Mouse (Mus musculus): ENCODE measurements at regions not wholly inside any gene's neighbourhood (a gene's known extent, or its start where the extent isn't known, plus 50 kb on each side); places are given as distances from the start of the nearest gene placed in this dataset.
A peak's percentile ranks its signal among the peaks of the same experiment; 100 is the strongest.

GRCm38 (mm10) chr4:48771836-48772235 lies 108.5 kb downstream of the Cavin4 start:
- H3K27ac ChIP-seq, result no peak overlapping the region
- ATAC-seq (ENCODE audit: borderline replicate concordance, extremely low read depth, low FRiP score, low TSS enrichment), result no peak
- no peaks in the 10 kb centered on the region for H3K36me3 ChIP-seq
- H3K27me3 ChIP-seq, result no peaks in the 10 kb centered on the region
- WGBS, result 54% methylated on average over 8 of the region's 8 CpGs
- no peak overlapping the region for H3K4me3 ChIP-seq
- no peaks in the 10 kb centered on the region for H3K9me3 ChIP-seq
- peaks cover 3% of the 10 kb centered on the region; the same call in 1 of the 2 replicates for H3K4me1 ChIP-seq
- H3K4me2 ChIP-seq, result no peak overlapping the region
- H3K9ac ChIP-seq, result no peak overlapping the region

GRCm38 (mm10) chr4:48779202-48779905 lies 116.0 kb downstream of the Cavin4 start:
- Histone ChIP-seq H3K27me3 (no peaks in the 10 kb centered on the region), H3K9me3 (no peaks in the 10 kb centered on the region), H3K4me1 (no peaks in the 10 kb centered on the region), H3K27ac (no peak overlapping the region), H3K4me3 (no peak overlapping the region), H3K36me3 (no peaks in the 10 kb centered on the region), H3K9ac (no peak overlapping the region), H3K4me2 (no peak overlapping the region)
- 73% methylated on average over 12 of the region's 12 CpGs for WGBS
- ATAC-seq (ENCODE audit: borderline replicate concordance, extremely low read depth, low FRiP score, low TSS enrichment), result no peak

DNA sequence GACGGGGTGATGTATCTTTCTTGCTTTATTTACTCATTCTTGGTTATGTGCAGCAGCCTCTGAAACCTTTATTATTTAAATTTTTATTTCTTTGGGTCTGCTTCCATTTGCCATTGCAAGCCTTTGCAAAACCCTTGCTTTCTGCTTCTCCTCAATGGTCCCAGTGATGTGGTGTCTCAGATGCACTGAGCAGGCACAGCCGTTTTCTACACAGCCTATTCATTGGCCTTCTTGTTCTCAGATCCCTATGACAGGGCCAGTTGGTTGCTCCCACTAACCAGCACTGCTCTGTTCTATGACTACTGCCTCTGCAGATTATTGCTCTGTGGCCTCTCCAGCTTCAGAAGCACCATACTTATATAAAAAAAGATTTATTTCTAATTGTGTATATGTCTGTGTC lies 116.6 kb downstream of the Cavin4 start:
- WGBS, result 82% methylated on average over 2 of the region's 2 CpGs

GRCm38 (mm10) chr4:48781099-48781498 lies 117.8 kb downstream of the Cavin4 start:
- WGBS, result 71% methylated on average over 4 of the region's 4 CpGs
- Histone ChIP-seq H3K27ac (no peak overlapping the region), H3K27me3 (no peaks in the 10 kb centered on the region), H3K36me3 (no peaks in the 10 kb centered on the region), H3K9me3 (no peaks in the 10 kb centered on the region), H3K4me1 (no peaks in the 10 kb centered on the region), H3K4me3 (no peak overlapping the region), H3K9ac (no peak overlapping the region), H3K4me2 (no peak overlapping the region)
- no peak for ATAC-seq (ENCODE audit: borderline replicate concordance, extremely low read depth, low FRiP score, low TSS enrichment)

More for the DNA sequence above, 116.6 kb downstream of the Cavin4 start:
- Histone ChIP-seq H3K9me3 (no peaks in the 10 kb centered on the region), H3K4me1 (no peaks in the 10 kb centered on the region), H3K36me3 (no peaks in the 10 kb centered on the region), H3K27ac (no peak overlapping the region), H3K4me2 (no peak overlapping the region), H3K27me3 (no peaks in the 10 kb centered on the region), H3K4me3 (no peak overlapping the region), H3K9ac (no peak overlapping the region)
- ATAC-seq (ENCODE audit: borderline replicate concordance, extremely low read depth, low FRiP score, low TSS enrichment), result no peak

- Histone ChIP-seq H3K4me1 (no peaks in the 10 kb centered on the region), H3K27ac (no peak overlapping the region), H3K4me3 (no peak overlapping the region), H3K4me2 (no peak overlapping the region), H3K36me3 (no peaks in the 10 kb centered on the region), H3K9ac (no peak overlapping the region), H3K27me3 (no peaks in the 10 kb centered on the region), H3K9me3 (no peaks in the 10 kb centered on the region)
- 74% methylated on average over 3 of the region's 3 CpGs for WGBS
- ATAC-seq (ENCODE audit: borderline replicate concordance, extremely low read depth, low FRiP score, low TSS enrichment), result no peak
Observed at GRCm38 (mm10) chr4:48782686-48783085, 119.4 kb downstream of the Cavin4 start.

GRCm38 (mm10) chr4:48791096-48791495 lies 127.8 kb downstream of the Cavin4 start:
- no peak for ATAC-seq (ENCODE audit: borderline replicate concordance, extremely low read depth, low FRiP score, low TSS enrichment)
- H3K9me3 ChIP-seq, result no peaks in the 10 kb centered on the region
- H3K27ac ChIP-seq, result no peak overlapping the region
- 79% methylated on average over 4 of the region's 4 CpGs for WGBS
- no peaks in the 10 kb centered on the region for H3K36me3 ChIP-seq
- no peak overlapping the region for H3K4me3 ChIP-seq
- no peak overlapping the region for H3K9ac ChIP-seq
- H3K27me3 ChIP-seq, result no peaks in the 10 kb centered on the region
- H3K4me1 ChIP-seq, result no peaks in the 10 kb centered on the region
- H3K4me2 ChIP-seq, result no peak overlapping the region

DNA sequence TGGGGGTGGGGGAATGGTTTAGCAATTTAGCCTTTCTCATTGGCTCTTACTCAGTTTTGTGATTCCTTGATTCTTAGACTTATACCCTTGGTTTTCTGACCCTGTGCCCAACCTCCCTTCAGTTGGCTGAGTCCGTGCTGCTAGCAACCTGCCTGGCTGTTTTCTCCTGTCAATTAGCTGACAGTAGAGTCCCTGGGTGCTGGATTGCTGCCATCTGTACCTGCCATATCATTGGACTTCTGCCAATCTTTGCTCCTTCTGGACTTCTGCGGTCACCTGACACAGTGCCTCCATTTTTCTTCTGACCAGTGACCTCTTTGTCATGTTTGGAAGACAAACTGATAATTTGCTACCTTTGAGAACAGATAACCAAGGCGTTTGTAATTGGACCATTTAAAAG lies 140.5 kb downstream of the Cavin4 start:
- no peak overlapping the region for H3K9ac ChIP-seq
- 47% methylated on average over 3 of the region's 3 CpGs for WGBS
- no peaks in the 10 kb centered on the region for H3K27me3 ChIP-seq
- H3K27ac ChIP-seq, result no peak overlapping the region
- H3K36me3 ChIP-seq, result no peaks in the 10 kb centered on the region
- no peaks in the 10 kb centered on the region for H3K9me3 ChIP-seq
- no peak overlapping the region for H3K4me3 ChIP-seq
- H3K4me1 ChIP-seq, result no peaks in the 10 kb centered on the region
- ATAC-seq (ENCODE audit: borderline replicate concordance, extremely low read depth, low FRiP score, low TSS enrichment), result no peak
- H3K4me2 ChIP-seq, result no peak overlapping the region

DNA sequence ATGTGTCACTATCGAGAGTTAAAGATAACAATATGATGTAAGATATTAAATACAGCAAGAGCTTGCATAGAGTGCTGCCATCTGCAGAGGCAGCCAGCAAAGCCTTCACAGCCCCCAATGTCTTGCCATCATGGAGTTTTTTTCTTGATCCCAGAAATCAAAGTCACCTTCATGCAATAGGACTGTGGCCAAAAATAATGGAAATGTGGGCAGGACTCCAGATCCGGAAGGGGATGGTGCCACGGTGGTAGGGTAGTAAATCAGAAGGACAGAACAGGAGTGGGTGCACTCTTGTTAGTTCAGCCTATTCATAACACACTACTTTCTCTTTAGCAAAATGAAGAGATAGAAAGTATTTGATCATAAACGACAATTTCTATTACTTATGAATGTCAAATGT lies 145.3 kb downstream of the Cavin4 start:
- Histone ChIP-seq H3K4me1 (no peaks in the 10 kb centered on the region), H3K4me2 (no peak overlapping the region), H3K9me3 (no peaks in the 10 kb centered on the region), H3K27me3 (no peaks in the 10 kb centered on the region), H3K27ac (no peak overlapping the region), H3K4me3 (no peak overlapping the region), H3K36me3 (no peaks in the 10 kb centered on the region), H3K9ac (no peak overlapping the region)
- no peak for ATAC-seq (ENCODE audit: borderline replicate concordance, extremely low read depth, low FRiP score, low TSS enrichment)
- WGBS, result 75% methylated on average over 4 of the region's 4 CpGs

GRCm38 (mm10) chr4:48833718-48834117 lies 170.4 kb downstream of the Cavin4 start:
- no peaks in the 10 kb centered on the region for H3K36me3 ChIP-seq
- no peak overlapping the region for H3K4me3 ChIP-seq
- no peak overlapping the region for H3K27ac ChIP-seq
- H3K4me1 ChIP-seq, result no peaks in the 10 kb centered on the region
- no peaks in the 10 kb centered on the region for H3K27me3 ChIP-seq
- no peak overlapping the region for H3K4me2 ChIP-seq
- ATAC-seq (ENCODE audit: borderline replicate concordance, extremely low read depth, low FRiP score, low TSS enrichment), result no peak
- no peak overlapping the region for H3K9ac ChIP-seq
- 52% methylated on average over 2 of the region's 2 CpGs for WGBS
- no peaks in the 10 kb centered on the region for H3K9me3 ChIP-seq

GRCm38 (mm10) chr4:48842777-48843214 lies 179.5 kb downstream of the Cavin4 start:
- Histone ChIP-seq H3K36me3 (no peaks in the 10 kb centered on the region), H3K27ac (no peak overlapping the region), H3K4me1 (no peaks in the 10 kb centered on the region), H3K27me3 (no peaks in the 10 kb centered on the region), H3K9me3 (no peaks in the 10 kb centered on the region), H3K4me3 (no peak overlapping the region), H3K4me2 (no peak overlapping the region), H3K9ac (no peak overlapping the region)
- WGBS, result 60% methylated on average over 2 of the region's 2 CpGs
- ATAC-seq (ENCODE audit: borderline replicate concordance, extremely low read depth, low FRiP score, low TSS enrichment), result peak; percentile 14; the same call in 1 of the 2 replicates

GRCm38 (mm10) chr4:48871105-48871504 lies 188.0 kb upstream of the Plppr1 start:
- Histone ChIP-seq H3K4me2 (no peak overlapping the region), H3K4me3 (no peak overlapping the region), H3K27me3 (no peaks in the 10 kb centered on the region), H3K4me1 (no peaks in the 10 kb centered on the region), H3K9me3 (no peaks in the 10 kb centered on the region), H3K27ac (no peak overlapping the region), H3K36me3 (no peaks in the 10 kb centered on the region), H3K9ac (no peak overlapping the region)
- 83% methylated on average over 2 of the region's 2 CpGs for WGBS
- ATAC-seq (ENCODE audit: borderline replicate concordance, extremely low read depth, low FRiP score, low TSS enrichment), result no peak

DNA sequence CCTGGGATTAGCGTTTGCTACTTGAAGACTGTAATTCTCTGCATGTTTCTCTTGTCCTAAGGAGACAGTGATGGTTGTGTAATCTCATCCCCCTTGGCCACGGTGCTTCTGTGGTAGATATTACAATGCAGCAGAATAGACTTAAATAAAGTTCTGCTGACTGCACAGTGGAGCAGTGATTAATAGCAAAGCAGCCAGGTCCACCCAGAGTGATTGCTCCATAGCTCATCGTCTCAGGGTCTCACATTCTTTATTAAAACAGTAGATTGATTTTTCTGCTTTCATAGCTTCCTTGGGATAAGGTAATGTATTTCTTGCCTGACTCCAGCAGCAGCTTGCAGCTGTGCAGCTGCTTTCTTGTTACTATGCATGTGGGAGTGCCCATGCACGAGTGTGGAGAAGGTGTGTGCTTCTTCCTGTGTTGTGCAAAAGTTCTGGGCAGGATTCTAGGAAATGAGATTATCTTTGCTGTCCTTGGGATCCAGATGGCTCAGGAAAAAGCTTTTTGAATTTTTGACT lies 169.9 kb upstream of the Plppr1 start:
- Histone ChIP-seq H3K36me3 (no peaks in the 10 kb centered on the region), H3K9ac (no peak overlapping the region), H3K9me3 (no peaks in the 10 kb centered on the region), H3K4me2 (no peak overlapping the region), H3K27ac (no peak overlapping the region), H3K27me3 (no peaks in the 10 kb centered on the region), H3K4me1 (no peaks in the 10 kb centered on the region), H3K4me3 (no peak overlapping the region)
- ATAC-seq (ENCODE audit: borderline replicate concordance, extremely low read depth, low FRiP score, low TSS enrichment), result no peak
- 60% methylated on average over 4 of the region's 4 CpGs for WGBS
